Mouse (Mus musculus): Measurements from ENCODE around the gene Galnt15.

DNA sequence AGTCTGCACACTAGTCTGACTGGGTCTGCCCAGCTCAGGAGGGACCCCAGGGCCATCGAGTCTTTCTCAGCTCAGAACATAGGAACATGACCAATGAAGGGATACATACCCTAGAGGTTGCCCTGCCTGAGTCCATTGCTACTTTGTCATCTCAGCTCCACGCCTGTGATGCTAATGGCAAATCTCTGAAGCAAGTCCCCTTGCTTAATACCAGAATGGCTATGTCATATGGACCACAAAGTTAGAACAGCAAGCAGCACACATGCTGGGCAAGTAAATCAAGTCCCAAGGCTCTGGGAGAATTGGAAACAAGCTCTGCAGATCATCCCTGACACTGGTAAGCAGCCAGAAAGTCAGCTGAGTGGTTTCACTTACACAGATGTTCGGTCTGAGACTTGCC lies 70.2 kb downstream of the Galnt15 start:
- TF ChIP-seq CTCF (IDR thresholded peaks at IDR 0.05) (no peak), EP300 (IDR thresholded peaks at IDR 0.05) (no peak)

Data from lung, postnatal 0 days (tissue).